Mouse (Mus musculus) cerebellum, postnatal 36 days (tissue): ENCODE results near the gene Raet1e.
"Not testable (repeated sequence)": the region's sequence is repeated elsewhere in the genome, so short reads cannot be mapped to it uniquely, and the experiment has no call there.

Experiments used
- DNase-seq, 2 experiments: peaks; one replicate each; pipeline ENCODE4 v3.0.0; 2021 to 2022; ENCODE audit warnings: mixed read lengths in 2 of 2

Raet1e gene

GRCm38 (mm10) chr10:22274445-22275057 is 116.2 kb downstream of the Raet1e start:
- DNase-seq, result no peak

- DNase-seq, result not testable (repeated sequence)
Observed at GRCm38 (mm10) chr10:22278468-22278867, 120.1 kb downstream of the Raet1e start.

GRCm38 (mm10) chr10:22282816-22283215 is 124.4 kb downstream of the Raet1e start:
- no peak for DNase-seq

GRCm38 (mm10) chr10:22295676-22296075 is 137.3 kb downstream of the Raet1e start:
- no peak for DNase-seq

GRCm38 (mm10) chr10:22297033-22297762 is 138.8 kb downstream of the Raet1e start:
- DNase-seq, result no peak

GRCm38 (mm10) chr10:22297766-22298461 is 139.5 kb downstream of the Raet1e start:
- no peak for DNase-seq

- DNase-seq, result no peak
Observed at GRCm38 (mm10) chr10:22299324-22299723, 141.0 kb downstream of the Raet1e start.

GRCm38 (mm10) chr10:22301641-22302040 is 143.3 kb downstream of the Raet1e start:
- DNase-seq, result no peak

GRCm38 (mm10) chr10:22302344-22303057 is 144.1 kb downstream of the Raet1e start:
- no peak for DNase-seq

GRCm38 (mm10) chr10:22303736-22304135 is 145.4 kb downstream of the Raet1e start:
- DNase-seq, result no peak

GRCm38 (mm10) chr10:22305801-22306200 is 147.4 kb downstream of the Raet1e start:
- no peak for DNase-seq

- no peak for DNase-seq
Observed at GRCm38 (mm10) chr10:22306452-22306851, 148.1 kb downstream of the Raet1e start.

GRCm38 (mm10) chr10:22308221-22308620 is 149.9 kb downstream of the Raet1e start:
- DNase-seq, result no peak

GRCm38 (mm10) chr10:22322858-22323257 is 164.5 kb downstream of the Raet1e start:
- DNase-seq, result no peak

- not testable (repeated sequence) for DNase-seq
Observed at GRCm38 (mm10) chr10:22345721-22346120, 187.4 kb downstream of the Raet1e start.

GRCm38 (mm10) chr10:22353548-22354195 is 195.3 kb downstream of the Raet1e start:
- DNase-seq, result not testable (repeated sequence)

- not testable (repeated sequence) for DNase-seq
Observed at GRCm38 (mm10) chr10:22354196-22354574, 195.8 kb downstream of the Raet1e start.

- not testable (repeated sequence) for DNase-seq
Observed at GRCm38 (mm10) chr10:22357373-22357772, 199.0 kb downstream of the Raet1e start.

- not testable (repeated sequence) for DNase-seq
Observed at GRCm38 (mm10) chr10:22360252-22360651, 201.9 kb downstream of the Raet1e start, which contains the start of gene Raet1d. Gene Raet1d (plus strand): TSS chr10:22360552.

- DNase-seq, result not testable (repeated sequence)
Observed at GRCm38 (mm10) chr10:22360957-22361356, 202.6 kb downstream of the Raet1e start.

GRCm38 (mm10) chr10:22361415-22362352 is 203.3 kb downstream of the Raet1e start:
- not testable (repeated sequence) for DNase-seq
